Mouse (Mus musculus) embryonic fibroblast, embryonic 13.5 days (primary cell): ENCODE measurements around the gene Grin2a.

Experiments
- CTCF ChIP-seq: IDR thresholded peaks from 2 replicates; pipeline ENCODE4 v1.5.1; 2011; ENCODE audit warnings: mild to moderate bottlenecking, control low read depth, low read length, moderate library complexity, borderline replicate concordance; ENCODE audit not compliant: insufficient read depth
- POLR2A ChIP-seq: IDR thresholded peaks from 2 replicates; pipeline ENCODE4 v1.6.1; 2011; ENCODE audit warnings: low read depth, mild to moderate bottlenecking, control low read depth, low read length, moderate library complexity

DNA sequence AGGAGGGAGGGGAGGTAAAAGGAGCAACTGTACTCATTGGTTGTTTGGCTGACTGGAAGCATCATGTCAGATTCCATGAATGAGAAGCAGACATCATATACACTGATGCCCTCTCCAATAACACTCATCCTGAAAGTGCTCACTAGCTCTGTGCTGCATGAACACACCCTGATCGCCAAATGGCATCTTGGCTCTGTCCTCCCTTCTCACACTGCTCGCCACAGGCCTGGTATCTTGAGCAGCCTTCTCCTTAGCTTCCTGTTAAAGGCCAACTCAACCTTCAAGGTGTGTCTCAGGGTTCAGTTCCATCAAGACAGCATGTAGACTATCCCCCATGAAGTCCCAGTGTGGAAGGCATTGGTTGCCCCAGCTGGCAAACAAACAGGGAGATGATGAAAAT lies 137.6 kb downstream of the Grin2a start:
- TF ChIP-seq CTCF (no peak), POLR2A (no peak)
